Mouse (Mus musculus): ENCODE data around the gene Msx1.
"Not testable (repeated sequence)": the region's sequence is repeated elsewhere in the genome, so short reads cannot be mapped to it uniquely, and the experiment has no call there.

The Msx1 gene
- long read RNA-seq, experiment 1, transcript Msx1-201 (2 exons, 1,935 nt), result major isoform, 8 of 10 reads
- long read RNA-seq, experiment 1, partial matches to known transcripts, result 2 of 10 reads
- long read RNA-seq, experiment 1, other reads (novel, unspliced or antisense), result 0 of 10 reads
- long read RNA-seq, experiment 2, partial matches to known transcripts, result 0 of 2 reads
- long read RNA-seq, experiment 2, other reads (novel, unspliced or antisense), result 0 of 2 reads

DNA sequence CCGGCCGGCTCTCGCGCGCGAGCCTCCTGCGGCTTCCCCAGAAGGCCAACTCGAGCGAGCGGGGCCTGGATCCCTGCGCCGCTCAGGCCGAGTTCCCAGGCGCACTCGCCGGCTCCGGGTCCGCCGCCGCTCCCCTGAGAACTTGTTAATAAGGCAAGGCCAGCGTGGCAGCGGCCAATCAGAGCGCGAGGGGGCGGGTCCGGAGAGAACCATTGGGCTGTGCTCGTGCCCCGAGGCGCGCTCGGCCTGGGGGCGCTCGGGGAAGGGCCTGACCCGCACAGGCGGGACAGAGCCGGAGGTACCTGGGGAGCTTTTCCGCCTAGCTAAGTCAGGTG lies at the start of gene Msx1:
Msx1 (minus strand) TSS at position 123 of the 335 bp plus-strand sequence.
- intact Hi-C loops (cut with DNase I), result loop anchor here (5.0 kb wide), 1 partner anchor 268 kb away; no protein-coding TSS in a partner anchor

GRCm38 (mm10) chr5:37865471-37865870 lies 41.1 kb upstream of the Msx1 start:
- intact Hi-C loops (cut with DNase I), result no loop called here

DNA sequence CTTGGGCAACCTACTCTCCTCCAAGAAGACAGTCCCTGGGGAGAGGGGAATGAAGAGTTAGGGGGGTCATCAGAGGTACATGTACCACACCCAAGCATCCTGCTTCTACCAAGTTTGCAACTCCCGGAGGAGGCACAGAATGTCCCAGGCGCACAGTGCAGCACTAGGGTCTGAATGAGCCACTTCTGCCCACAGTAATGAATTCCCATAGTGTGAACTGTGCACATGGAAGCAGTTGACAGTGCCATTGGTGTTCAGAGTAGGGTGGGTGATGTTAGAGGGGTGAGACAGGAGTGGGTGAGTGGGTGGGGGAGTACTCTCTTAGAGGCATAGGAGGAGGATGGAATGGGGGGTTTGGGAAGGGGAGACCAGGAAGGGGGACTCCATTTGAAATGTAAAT lies 39.9 kb upstream of the Msx1 start:
- intact Hi-C loops (cut with DNase I), result no loop called here

GRCm38 (mm10) chr5:37860846-37861245 lies 36.5 kb upstream of the Msx1 start:
- intact Hi-C loops (cut with DNase I), result no loop called here

- intact Hi-C loops (cut with DNase I), result no loop called here
Measured at GRCm38 (mm10) chr5:37860151-37860721, 35.9 kb upstream of the Msx1 start.

DNA sequence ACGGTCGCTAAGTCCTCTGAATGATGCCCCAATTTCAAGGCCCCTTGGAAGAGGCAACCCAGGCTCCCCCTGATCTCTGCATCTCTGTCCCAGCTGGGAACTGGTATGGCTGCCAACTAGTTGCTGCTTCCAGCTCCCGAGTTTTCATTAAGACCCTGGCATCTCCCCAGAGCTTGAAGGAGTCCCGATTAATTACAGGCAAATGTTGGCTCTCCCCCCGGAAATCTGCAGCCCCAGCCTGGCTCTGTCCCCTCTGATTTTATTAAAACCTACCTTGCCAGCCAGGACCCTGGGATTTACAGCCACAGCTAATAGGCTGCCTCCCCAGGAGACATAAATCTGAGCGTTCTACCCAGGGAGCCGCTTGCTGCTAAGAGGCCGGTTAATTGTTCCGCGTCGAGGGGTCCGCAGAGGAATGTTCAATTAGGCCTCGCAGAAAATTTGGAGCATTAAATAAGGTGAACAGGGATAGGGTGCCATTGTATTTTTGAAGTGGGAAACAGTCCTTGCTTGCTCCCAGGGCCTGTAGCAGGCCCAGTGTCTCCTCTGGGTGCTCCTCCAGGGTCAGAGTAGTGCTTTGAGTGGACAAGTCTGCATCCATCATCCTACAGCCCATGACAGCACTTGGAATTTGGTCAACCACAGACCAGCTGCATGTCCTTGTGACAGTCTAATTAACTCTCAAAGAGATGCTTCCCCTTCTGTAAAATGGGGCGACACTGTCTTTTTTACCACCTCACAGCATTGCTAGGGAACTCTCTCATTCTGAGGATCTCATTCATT lies 33.6 kb upstream of the Msx1 start:
- intact Hi-C loops (cut with DNase I), result no loop called here

DNA sequence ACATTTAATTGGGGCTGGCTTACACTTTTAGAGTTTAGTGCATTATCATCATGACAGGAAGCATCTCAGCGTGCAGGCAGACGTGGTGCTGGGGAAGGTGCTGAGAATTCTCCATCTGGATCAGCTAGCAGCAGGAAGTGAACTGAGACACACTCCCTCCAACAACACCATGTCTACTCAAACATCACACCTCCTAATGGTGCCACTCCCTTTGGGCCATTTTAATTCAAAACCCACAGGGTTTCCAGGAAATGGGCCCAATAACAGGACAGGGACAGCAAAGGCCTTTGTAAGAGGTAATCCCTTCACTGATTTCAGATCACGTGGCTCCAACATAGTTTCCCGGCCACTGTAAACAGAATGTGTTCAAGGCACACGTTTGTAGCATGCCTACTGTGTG lies 31.7 kb upstream of the Msx1 start:
- intact Hi-C loops (cut with DNase I), result no loop called here

GRCm38 (mm10) chr5:37854233-37854632 lies 29.9 kb upstream of the Msx1 start:
- intact Hi-C loops (cut with DNase I), result no loop called here

GRCm38 (mm10) chr5:37851305-37851982 lies 27.1 kb upstream of the Msx1 start:
- intact Hi-C loops (cut with DNase I), result no loop called here

DNA sequence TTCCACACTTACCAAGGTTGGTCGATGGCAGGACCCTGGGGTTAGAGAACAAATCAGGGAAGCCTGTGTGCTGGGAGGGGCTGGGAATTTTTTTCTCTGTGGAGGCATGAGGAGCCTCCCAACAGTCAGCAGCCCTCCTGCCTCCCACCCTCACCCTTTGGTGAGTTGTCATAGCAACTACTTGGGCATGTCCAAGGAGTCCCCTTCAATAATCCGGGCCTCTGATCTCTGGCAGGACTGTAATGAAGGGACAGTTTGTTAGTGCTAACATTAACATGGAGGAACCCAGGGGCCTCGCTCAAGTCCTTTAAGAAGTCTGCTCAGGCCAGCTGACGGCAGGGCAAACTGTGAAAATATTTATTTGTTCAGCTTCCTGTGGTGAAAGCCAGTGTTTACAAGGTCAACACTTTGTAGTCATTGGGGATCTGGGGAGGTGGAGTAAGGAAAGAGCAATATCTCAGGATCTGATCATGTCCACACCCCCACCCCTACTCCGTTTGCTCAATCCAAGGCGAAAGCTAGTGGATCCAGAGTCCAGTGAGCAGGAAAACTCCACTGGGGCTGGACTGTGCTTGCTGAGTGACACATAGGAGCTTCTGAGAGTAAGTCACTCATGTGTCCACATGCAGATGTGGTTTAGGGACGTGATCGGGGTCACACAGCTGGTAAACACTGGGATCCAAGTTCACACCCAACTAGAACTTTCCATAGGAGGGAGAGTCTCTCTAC lies 24.8 kb upstream of the Msx1 start:
- intact Hi-C loops (cut with DNase I), result no loop called here

GRCm38 (mm10) chr5:37836267-37836646 lies 11.9 kb upstream of the Msx1 start:
- intact Hi-C loops (cut with DNase I), result no loop called here

- intact Hi-C loops (cut with DNase I), result no loop called here
Measured at GRCm38 (mm10) chr5:37835590-37836266, 11.3 kb upstream of the Msx1 start.

GRCm38 (mm10) chr5:37832766-37833165 lies 8.4 kb upstream of the Msx1 start:
- intact Hi-C loops (cut with DNase I), result no loop called here

DNA sequence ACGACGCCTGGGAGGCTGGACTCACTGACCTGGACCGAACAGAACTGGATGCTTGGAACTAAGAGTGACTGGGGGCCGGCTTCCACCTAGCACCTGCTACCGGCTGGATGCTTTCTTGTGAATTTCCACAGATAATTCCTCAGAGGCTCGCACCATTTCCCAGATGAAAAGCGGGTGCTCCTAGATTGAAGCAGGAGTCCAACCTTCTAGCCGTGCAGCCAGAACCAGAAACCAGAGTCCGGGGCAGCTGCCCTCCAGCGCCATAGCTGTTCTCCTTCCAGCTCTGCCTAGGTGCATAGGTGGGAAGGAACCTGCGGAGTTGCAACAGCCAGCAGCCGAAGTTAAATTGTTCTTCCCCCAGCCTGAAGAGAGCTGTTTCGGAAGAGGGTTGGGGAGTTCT lies 7.6 kb upstream of the Msx1 start:
- intact Hi-C loops (cut with DNase I), result no loop called here

- intact Hi-C loops (cut with DNase I), result not testable (repeated sequence)
Measured at GRCm38 (mm10) chr5:37830436-37830835, 6.1 kb upstream of the Msx1 start.

GRCm38 (mm10) chr5:37829926-37830325 lies 5.5 kb upstream of the Msx1 start:
- intact Hi-C loops (cut with DNase I), result no loop called here

DNA sequence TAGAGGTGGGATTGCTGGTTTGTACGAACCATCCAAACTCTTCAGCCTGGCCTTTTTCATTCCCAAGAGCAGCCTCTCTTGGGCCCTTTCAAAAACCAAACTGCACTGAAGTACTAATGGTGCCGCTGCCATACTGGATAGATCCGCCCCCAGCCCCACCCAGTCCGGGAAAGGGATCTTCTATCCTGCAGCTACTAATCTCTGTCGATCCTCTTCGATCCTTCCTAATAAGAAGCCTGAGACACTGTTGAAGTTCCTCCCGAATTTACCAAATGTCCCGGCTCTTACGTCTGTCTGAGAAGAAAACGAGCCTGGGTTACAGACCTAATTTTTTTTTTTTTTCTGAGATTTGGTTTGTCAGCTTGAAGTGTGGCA lies 4.9 kb upstream of the Msx1 start:
- intact Hi-C loops (cut with DNase I), result no loop called here

DNA sequence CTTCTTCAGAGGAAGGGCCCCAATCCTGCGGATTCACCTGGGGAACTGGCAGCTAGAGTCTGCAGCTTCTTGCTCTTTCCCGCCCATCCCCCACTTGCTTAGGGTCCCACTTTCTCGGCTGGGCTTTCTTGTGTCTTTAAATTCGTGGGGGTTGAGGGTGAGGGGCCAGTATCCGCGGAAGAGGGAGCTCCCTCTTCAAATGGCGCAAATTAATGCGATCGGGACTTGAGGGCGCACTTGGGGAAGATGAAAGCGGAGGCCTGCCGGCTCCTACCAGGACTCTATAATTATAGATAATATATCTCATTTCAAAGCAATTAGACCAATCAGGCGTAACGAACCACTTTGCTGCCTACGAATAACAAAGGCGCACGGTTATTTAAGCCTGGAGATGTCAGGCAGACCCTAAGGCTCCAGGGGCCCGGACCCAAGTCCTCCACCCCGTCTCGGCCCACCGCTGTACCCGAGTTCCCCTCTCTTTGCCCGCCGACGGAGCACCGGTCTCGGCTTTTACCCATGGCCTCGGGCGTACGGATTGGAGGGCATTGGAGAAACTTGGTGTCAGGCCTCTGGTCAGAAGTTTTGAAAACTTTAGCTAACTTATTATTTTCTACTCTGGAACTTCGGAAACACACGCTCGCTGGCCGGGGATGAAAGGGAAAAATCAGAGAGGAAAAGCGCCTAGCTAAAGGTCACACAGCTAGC lies 4.4 kb upstream of the Msx1 start:
- intact Hi-C loops (cut with DNase I), result no loop called here

DNA sequence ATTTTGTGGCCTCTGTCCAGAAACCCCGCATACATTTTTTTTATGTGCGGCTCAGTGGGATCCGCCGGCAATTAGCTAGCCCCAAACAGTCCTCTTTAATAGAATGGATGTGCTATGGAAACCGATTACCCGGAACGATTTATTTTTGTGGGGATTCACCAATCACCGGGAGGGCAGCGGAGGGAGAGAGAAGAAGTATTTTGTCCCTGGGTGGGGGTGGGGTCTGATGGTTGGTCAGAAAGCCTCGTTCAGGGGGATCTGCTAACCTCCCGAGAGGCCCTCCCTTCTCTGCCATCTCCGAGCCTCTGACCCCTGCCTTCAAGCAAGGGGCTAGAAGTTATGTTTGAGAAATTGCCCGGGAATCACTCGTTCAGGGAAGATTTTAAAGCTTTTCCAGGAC lies 3.6 kb upstream of the Msx1 start:
- intact Hi-C loops (cut with DNase I), result no loop called here

- intact Hi-C loops (cut with DNase I), result no loop called here
Measured at GRCm38 (mm10) chr5:37827626-37827950, 3.2 kb upstream of the Msx1 start.
